Mouse (Mus musculus) lung, adult 2 months (tissue): ENCODE data around the gene Olfr1222.
"Not testable (repeated sequence)": the region's sequence is repeated elsewhere in the genome, so short reads cannot be mapped to it uniquely, and the experiment has no call there.

Source experiments
- CTCF ChIP-seq: fragments of 200-500 bp; IDR thresholded peaks from 2 replicates; pipeline ENCODE4 v1.5.1; 2011; ENCODE audit warnings: mild to moderate bottlenecking, low read length, control low read depth; ENCODE audit not compliant: insufficient read depth
- POLR2A ChIP-seq: fragments of 200-500 bp; IDR thresholded peaks from 2 replicates; pipeline ENCODE4 v1.6.1; 2011; ENCODE audit warnings: low read depth, mild to moderate bottlenecking, control low read depth, low read length, borderline replicate concordance; ENCODE audit errors: extremely low read depth

GRCm38 (mm10) chr2:89163991-89164390 lies 31.1 kb upstream of the Olfr1222 start, which contains the start of gene Olfr1224-ps1:
- TF ChIP-seq CTCF, POLR2A: not testable (repeated sequence)
